18 mouse cellular contexts compared by ENCODE assay signal in the genomic region with DNA sequence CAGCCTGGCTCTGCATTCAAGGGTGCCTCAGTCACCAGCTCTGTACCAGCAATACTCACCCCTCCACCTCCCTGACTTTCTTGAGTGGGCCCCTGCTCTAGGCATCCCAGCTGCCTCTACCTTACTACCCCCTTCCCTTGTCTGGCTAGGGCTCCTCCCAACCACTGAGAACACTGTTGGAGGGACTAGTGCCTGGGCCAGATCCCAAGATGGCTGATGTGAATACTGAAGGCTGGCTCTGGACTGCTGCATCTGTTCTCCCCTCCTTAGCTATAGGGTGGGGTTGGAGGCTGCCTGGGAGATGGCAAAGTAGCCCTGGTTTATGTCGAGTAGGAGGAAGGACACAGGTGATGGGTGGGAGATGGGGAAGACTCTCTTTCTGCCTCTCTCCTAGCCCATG. TPM values are rescaled to one million over a fixed set of nuclear protein-coding genes. Genes with fewer than 3 reads are reported as not detected.
DNase-seq lines count a peak whose midpoint lies in the region; ATAC-seq and TF ChIP-seq lines count a peak whose summit lies in the region.
"Had no signal": no experiment of that assay in that cellular context is flagged by ENCODE, and none has a peak within 500 bp of the region (broad histone marks: within the 10 kb centered on the region; RNA-seq: fewer than 3 reads in every experiment).

No protein-coding gene starts in this region.

- no peak for TF ChIP-seq CTCF in hindbrain, postnatal 0 days (IDR thresholded peaks at IDR 0.05; ENCODE audit: low read depth)

- H3K9ac ChIP-seq in forebrain, embryonic 12.5 days, result no peak overlapping the region
- H3K9ac ChIP-seq in hindbrain, postnatal 0 days (replicated peaks; ENCODE audit: low read length), result no peak overlapping the region
- H3K9ac ChIP-seq: embryonic facial prominence, embryonic 12.5 days; forebrain, embryonic 15.5 days; heart, embryonic 13.5 days; hindbrain, embryonic 12.5 days had no signal

- no peak overlapping the region for H3K4me2 ChIP-seq in forebrain, embryonic 12.5 days
- no peak overlapping the region for H3K4me2 ChIP-seq in hindbrain, postnatal 0 days (ENCODE audit: low read depth, low read length)
- H3K4me2 ChIP-seq: embryonic facial prominence, embryonic 12.5 days; forebrain, embryonic 15.5 days; heart, embryonic 13.5 days; hindbrain, embryonic 12.5 days had no signal

- H3K9me3 ChIP-seq in forebrain, embryonic 10.5 days, result no peaks in the 10 kb centered on the region
- H3K9me3 ChIP-seq in forebrain, embryonic 12.5 days, result no peaks in the 10 kb centered on the region
- H3K9me3 ChIP-seq in hindbrain, embryonic 10.5 days, result no peaks in the 10 kb centered on the region
- no peaks in the 10 kb centered on the region for H3K9me3 ChIP-seq in hindbrain, postnatal 0 days (ENCODE audit: low read length)
- no peaks in the 10 kb centered on the region for H3K9me3 ChIP-seq in embryonic facial prominence, embryonic 10.5 days
- no peaks in the 10 kb centered on the region for H3K9me3 ChIP-seq in limb, embryonic 10.5 days (replicated peaks)
- H3K9me3 ChIP-seq: embryonic facial prominence, embryonic 12.5 days; forebrain, embryonic 15.5 days; heart, embryonic 13.5 days; hindbrain, embryonic 12.5 days had no signal

- 76% methylated on average over 1 of the region's 1 CpGs for WGBS in forebrain, embryonic 10.5 days
- WGBS in forebrain, embryonic 12.5 days, result 88% methylated on average over 1 of the region's 1 CpGs
- 68% methylated on average over 1 of the region's 1 CpGs for WGBS in hindbrain, embryonic 10.5 days
- WGBS in hindbrain, postnatal 0 days, result 60% methylated on average over 1 of the region's 1 CpGs
- 73% methylated on average over 1 of the region's 1 CpGs for WGBS in embryonic facial prominence, embryonic 10.5 days
- 54% methylated on average over 1 of the region's 1 CpGs for WGBS in limb, embryonic 10.5 days

- no peaks in the 10 kb centered on the region for H3K36me3 ChIP-seq in forebrain, embryonic 10.5 days (replicated peaks)
- no peaks in the 10 kb centered on the region for H3K36me3 ChIP-seq in forebrain, embryonic 12.5 days (replicated peaks)
- H3K36me3 ChIP-seq in hindbrain, embryonic 10.5 days, result no peaks in the 10 kb centered on the region
- no peaks in the 10 kb centered on the region for H3K36me3 ChIP-seq in hindbrain, postnatal 0 days (ENCODE audit: insufficient read depth, low read length)
- H3K36me3 ChIP-seq in embryonic facial prominence, embryonic 10.5 days (replicated peaks), result no peaks in the 10 kb centered on the region
- H3K36me3 ChIP-seq in limb, embryonic 10.5 days, result no peaks in the 10 kb centered on the region
- H3K36me3 ChIP-seq: embryonic facial prominence, embryonic 12.5 days; forebrain, embryonic 15.5 days; heart, embryonic 13.5 days; hindbrain, embryonic 12.5 days had no signal

- H3K4me1 ChIP-seq in forebrain, embryonic 10.5 days, result peaks cover 35% of the 10 kb centered on the region
- peaks cover 13% of the 10 kb centered on the region for H3K4me1 ChIP-seq in forebrain, embryonic 12.5 days
- H3K4me1 ChIP-seq in hindbrain, embryonic 10.5 days (replicated peaks), result peaks cover 49% of the 10 kb centered on the region
- H3K4me1 ChIP-seq in hindbrain, postnatal 0 days (ENCODE audit: insufficient read depth, low read length), result peaks cover 15% of the 10 kb centered on the region; the same call in 1 of the 2 replicates
- peaks cover 48% of the 10 kb centered on the region for H3K4me1 ChIP-seq in embryonic facial prominence, embryonic 10.5 days
- peaks cover 37% of the 10 kb centered on the region for H3K4me1 ChIP-seq in limb, embryonic 10.5 days
- H3K4me1 ChIP-seq: forebrain, embryonic 15.5 days; heart, embryonic 13.5 days had no signal

- ATAC-seq in forebrain, embryonic 12.5 days (ENCODE audit: low FRiP score), result no peak
- ATAC-seq in hindbrain, postnatal 0 days, result no peak
- ATAC-seq: forebrain, embryonic 15.5 days; intestine, embryonic 16.5 days had no signal

- H3K27me3 ChIP-seq in forebrain, embryonic 10.5 days (ENCODE audit: poor library complexity, severe bottlenecking), result no peaks in the 10 kb centered on the region
- H3K27me3 ChIP-seq in forebrain, embryonic 12.5 days, result no peaks in the 10 kb centered on the region; the same call in 1 of the 2 replicates
- no peaks in the 10 kb centered on the region for H3K27me3 ChIP-seq in hindbrain, embryonic 10.5 days (ENCODE audit: insufficient read depth, poor library complexity, severe bottlenecking)
- H3K27me3 ChIP-seq in hindbrain, postnatal 0 days (ENCODE audit: insufficient read depth, low read length), result no peaks in the 10 kb centered on the region
- peaks cover 10% of the 10 kb centered on the region; the same call in 1 of the 2 replicates for H3K27me3 ChIP-seq in embryonic facial prominence, embryonic 10.5 days (replicated peaks; ENCODE audit: low read depth, poor library complexity, severe bottlenecking)
- 0 out of 2 replicates have a peak, but pooled peaks cover 3% of the 10 kb centered on the region for H3K27me3 ChIP-seq in limb, embryonic 10.5 days (ENCODE audit: low read depth, poor library complexity, severe bottlenecking)
- H3K27me3 ChIP-seq: forebrain, embryonic 15.5 days had no signal

- DNase-seq in forebrain, embryonic 10.5 days (ENCODE audit: extremely low spot score, low spot score), result no peak
- DNase-seq in hindbrain, embryonic 10.5 days (ENCODE audit: low spot score), result no peak
- no peak for DNase-seq in hindbrain, postnatal 0 days (ENCODE audit: low spot score)
- no peak for DNase-seq in embryonic facial prominence, embryonic 10.5 days (ENCODE audit: low spot score)
- no peak for DNase-seq in limb, embryonic 10.5 days (ENCODE audit: low spot score)
- DNase-seq in ovary, postnatal 10 days (ENCODE audit: low spot score), result no peak
- DNase-seq: adrenal gland, adult 2 months; adrenal gland, postnatal 25 days; embryo, embryonic 11 days; gastrocnemius, postnatal 14 days; heart, postnatal 36 days; kidney, adult 2 months had no signal

- H3K27ac ChIP-seq in forebrain, embryonic 10.5 days, result 0 out of 2 replicates have a peak overlapping the region, but pooled peaks have one; percentile 6
- H3K27ac ChIP-seq in forebrain, embryonic 12.5 days, result no peak overlapping the region
- peak overlapping the region; percentile 41; the same call in 1 of the 2 replicates for H3K27ac ChIP-seq in hindbrain, embryonic 10.5 days
- H3K27ac ChIP-seq in hindbrain, postnatal 0 days, result no peak overlapping the region
- 0 out of 2 replicates have a peak overlapping the region, but pooled peaks have one; percentile 48 for H3K27ac ChIP-seq in embryonic facial prominence, embryonic 10.5 days (replicated peaks)
- H3K27ac ChIP-seq in limb, embryonic 10.5 days, result 0 out of 2 replicates have a peak overlapping the region, but pooled peaks have one; percentile 14
- H3K27ac ChIP-seq: embryonic facial prominence, embryonic 12.5 days; forebrain, embryonic 15.5 days; heart, embryonic 13.5 days; hindbrain, embryonic 12.5 days had no signal

- H3K4me3 ChIP-seq in forebrain, embryonic 10.5 days, result no peak overlapping the region
- no peak overlapping the region for H3K4me3 ChIP-seq in forebrain, embryonic 12.5 days (replicated peaks)
- H3K4me3 ChIP-seq in hindbrain, embryonic 10.5 days, result no peak overlapping the region
- H3K4me3 ChIP-seq in hindbrain, postnatal 0 days (ENCODE audit: low read length), result no peak overlapping the region
- H3K4me3 ChIP-seq in embryonic facial prominence, embryonic 10.5 days, result no peak overlapping the region
- H3K4me3 ChIP-seq in limb, embryonic 10.5 days, result no peak overlapping the region
- H3K4me3 ChIP-seq: embryonic facial prominence, embryonic 12.5 days; forebrain, embryonic 15.5 days; heart, embryonic 13.5 days; hindbrain, embryonic 12.5 days had no signal

RNA-seq across cellular contexts. Expression of a gene that starts 32.3 kb away (rescaled TPM):
- polyA plus RNA-seq in forebrain, embryonic 10.5 days (2016; fragmentation: Nextera tagmentation; extraction: Ambion mirVana), result 36.2 and 40.1 TPM in 2 replicates
- polyA plus RNA-seq in forebrain, embryonic 12.5 days (2016; fragmentation: Nextera tagmentation; extraction: Ambion mirVana), result 36.3 and 38.3 TPM in 2 replicates
- polyA plus RNA-seq in hindbrain, embryonic 10.5 days (2016; fragmentation: Nextera tagmentation; extraction: Ambion mirVana), result 32.3 and 34.8 TPM in 2 replicates
- 7.4 and 8.6 TPM in 2 replicates for total RNA-seq in hindbrain, postnatal 0 days (2014; rRNA removed)
- 13.4 and 13.6 TPM in 2 replicates for polyA plus RNA-seq in hindbrain, postnatal 0 days (2015; fragmentation: Nextera tagmentation; extraction: Ambion mirVana)
- 36.0 and 41.5 TPM in 2 replicates for polyA plus RNA-seq in embryonic facial prominence, embryonic 10.5 days (2016; fragmentation: Nextera tagmentation; extraction: Ambion mirVana)
- 36.4 and 37.3 TPM in 2 replicates for polyA plus RNA-seq in limb, embryonic 10.5 days (2016; fragmentation: Nextera tagmentation; extraction: Ambion mirVana)

RNA-seq across cellular contexts. Expression of a gene that starts 37.9 kb away (rescaled TPM):
- 3.1 and 3.8 TPM in 2 replicates for polyA plus RNA-seq in forebrain, embryonic 10.5 days (2016; fragmentation: Nextera tagmentation; extraction: Ambion mirVana)
- 6.2 and 7.3 TPM in 2 replicates for polyA plus RNA-seq in forebrain, embryonic 12.5 days (2016; fragmentation: Nextera tagmentation; extraction: Ambion mirVana)
- polyA plus RNA-seq in hindbrain, embryonic 10.5 days (2016; fragmentation: Nextera tagmentation; extraction: Ambion mirVana), result 3.9 and 5.2 TPM in 2 replicates
- total RNA-seq in hindbrain, postnatal 0 days (2014; rRNA removed), result 93.7 and 109 TPM in 2 replicates
- polyA plus RNA-seq in hindbrain, postnatal 0 days (2015; fragmentation: Nextera tagmentation; extraction: Ambion mirVana), result 22.0 and 22.8 TPM in 2 replicates
- 1.8 and 2.4 TPM in 2 replicates for polyA plus RNA-seq in embryonic facial prominence, embryonic 10.5 days (2016; fragmentation: Nextera tagmentation; extraction: Ambion mirVana)
- 0.24 and 0.39 TPM in 2 replicates for polyA plus RNA-seq in limb, embryonic 10.5 days (2016; fragmentation: Nextera tagmentation; extraction: Ambion mirVana)

RNA-seq across cellular contexts. Expression of a gene that starts 59.0 kb away (rescaled TPM):
- 9.9 and 10.5 TPM in 2 replicates for polyA plus RNA-seq in forebrain, embryonic 10.5 days (2016; fragmentation: Nextera tagmentation; extraction: Ambion mirVana)
- polyA plus RNA-seq in forebrain, embryonic 12.5 days (2016; fragmentation: Nextera tagmentation; extraction: Ambion mirVana), result 9.5 and 9.6 TPM in 2 replicates
- polyA plus RNA-seq in hindbrain, embryonic 10.5 days (2016; fragmentation: Nextera tagmentation; extraction: Ambion mirVana), result 9.2 and 9.3 TPM in 2 replicates
- total RNA-seq in hindbrain, postnatal 0 days (2014; rRNA removed), result 1.8 and 2.8 TPM in 2 replicates
- 4.5 and 4.8 TPM in 2 replicates for polyA plus RNA-seq in hindbrain, postnatal 0 days (2015; fragmentation: Nextera tagmentation; extraction: Ambion mirVana)
- 11.0 and 11.8 TPM in 2 replicates for polyA plus RNA-seq in embryonic facial prominence, embryonic 10.5 days (2016; fragmentation: Nextera tagmentation; extraction: Ambion mirVana)
- 11.5 and 11.9 TPM in 2 replicates for polyA plus RNA-seq in limb, embryonic 10.5 days (2016; fragmentation: Nextera tagmentation; extraction: Ambion mirVana)

Comparison
In these comparisons a context has a peak if more than half of its experiments do, and no peak if none do; other contexts are left out.
1. H3K27ac ChIP-seq: peak in forebrain, embryonic 10.5 days (single experiment), hindbrain, embryonic 10.5 days (single experiment), embryonic facial prominence, embryonic 10.5 days (single experiment) and limb, embryonic 10.5 days (single experiment); none in forebrain, embryonic 12.5 days (single experiment) and hindbrain, postnatal 0 days (single experiment).